Mouse (Mus musculus): Measurements from ENCODE around the gene D130043K22Rik. TPM values are rescaled to one million over a fixed set of nuclear protein-coding genes. Genes with fewer than 3 reads are reported as not detected.
A peak's percentile ranks its signal among the peaks of the same experiment; 100 is the strongest.

The D130043K22Rik gene
- polyA plus RNA-seq, 1 experiment from 2014 or later, result 6.1 TPM

- Histone ChIP-seq H3K27me3 (ENCODE audit: control insufficient read depth, insufficient read depth, low read length) (no peaks in the 10 kb centered on the region), H3K4me3 (ENCODE audit: low read depth, low read length) (no peak overlapping the region), H3K4me2 (ENCODE audit: low read depth, low read length) (no peak overlapping the region), H3K4me1 (ENCODE audit: control insufficient read depth, insufficient read depth, low read length) (no peaks in the 10 kb centered on the region), H3K9ac (replicated peaks; ENCODE audit: low read depth, low read length) (no peak overlapping the region), H3K27ac (ENCODE audit: low read depth, low read length) (no peak overlapping the region), H3K9me3 (ENCODE audit: control insufficient read depth, low read length) (no peaks in the 10 kb centered on the region), H3K36me3 (ENCODE audit: control insufficient read depth, insufficient read depth, low read length) (no peaks in the 10 kb centered on the region)
- WGBS, result 14% methylated on average over 4 of the region's 4 CpGs
- ATAC-seq (ENCODE audit: low read depth), result peak; percentile 79; the same call in 1 of the 2 replicates
These were observed 100.6 kb downstream of the D130043K22Rik start for GRCm38 (mm10) chr13:24945567-24945966.

- 89% methylated on average over 5 of the region's 5 CpGs for WGBS
- Histone ChIP-seq H3K4me1 (ENCODE audit: control insufficient read depth, insufficient read depth, low read length) (no peaks in the 10 kb centered on the region), H3K27me3 (ENCODE audit: control insufficient read depth, insufficient read depth, low read length) (no peaks in the 10 kb centered on the region), H3K9me3 (ENCODE audit: control insufficient read depth, low read length) (no peaks in the 10 kb centered on the region), H3K36me3 (ENCODE audit: control insufficient read depth, insufficient read depth, low read length) (no peaks in the 10 kb centered on the region), H3K9ac (replicated peaks; ENCODE audit: low read depth, low read length) (no peak overlapping the region), H3K4me3 (ENCODE audit: low read depth, low read length) (no peak overlapping the region), H3K27ac (ENCODE audit: low read depth, low read length) (no peak overlapping the region), H3K4me2 (ENCODE audit: low read depth, low read length) (no peak overlapping the region)
- no peak for ATAC-seq (ENCODE audit: low read depth)
These were observed 102.2 kb downstream of the D130043K22Rik start for GRCm38 (mm10) chr13:24947158-24947557.

GRCm38 (mm10) chr13:24948870-24949269 is 103.9 kb downstream of the D130043K22Rik start:
- Histone ChIP-seq H3K4me2 (ENCODE audit: low read depth, low read length) (no peak overlapping the region), H3K4me1 (ENCODE audit: control insufficient read depth, insufficient read depth, low read length) (no peaks in the 10 kb centered on the region), H3K36me3 (ENCODE audit: control insufficient read depth, insufficient read depth, low read length) (no peaks in the 10 kb centered on the region), H3K4me3 (ENCODE audit: low read depth, low read length) (no peak overlapping the region), H3K27ac (ENCODE audit: low read depth, low read length) (no peak overlapping the region), H3K9ac (replicated peaks; ENCODE audit: low read depth, low read length) (no peak overlapping the region), H3K9me3 (ENCODE audit: control insufficient read depth, low read length) (no peaks in the 10 kb centered on the region), H3K27me3 (ENCODE audit: control insufficient read depth, insufficient read depth, low read length) (no peaks in the 10 kb centered on the region)
- WGBS, result 94% methylated on average over 6 of the region's 6 CpGs
- ATAC-seq (ENCODE audit: low read depth), result no peak

Other genes starting within 250 kb of the D130043K22Rik start
- not detected in 2 replicates for gene Armh2, start 103.9 kb upstream of the D130043K22Rik start, polyA plus RNA-seq (2014; fragmentation: Nextera tagmentation; extraction: Ambion mirVana)
- 9.9 and 16.5 TPM in 2 replicates for gene Gmnn, start 83.2 kb upstream of the D130043K22Rik start, polyA plus RNA-seq (2014; fragmentation: Nextera tagmentation; extraction: Ambion mirVana)
- 34.3 and 51.9 TPM in 2 replicates for gene BC005537, start 43.5 kb upstream of the D130043K22Rik start, polyA plus RNA-seq (2014; fragmentation: Nextera tagmentation; extraction: Ambion mirVana)
- gene Acot13, start 13.6 kb upstream of the D130043K22Rik start, polyA plus RNA-seq (2014; fragmentation: Nextera tagmentation; extraction: Ambion mirVana), result 47.8 and 51.2 TPM in 2 replicates
- 33.9 and 36.0 TPM in 2 replicates for gene Tdp2, start 13.5 kb upstream of the D130043K22Rik start, polyA plus RNA-seq (2014; fragmentation: Nextera tagmentation; extraction: Ambion mirVana)
- 15.4 and 16.3 TPM in 2 replicates for gene Aldh5a1, start 92.5 kb downstream of the D130043K22Rik start, polyA plus RNA-seq (2014; fragmentation: Nextera tagmentation; extraction: Ambion mirVana)
- 2.3 and 3.9 TPM in 2 replicates for gene Gpld1, start 98.0 kb downstream of the D130043K22Rik start, polyA plus RNA-seq (2014; fragmentation: Nextera tagmentation; extraction: Ambion mirVana)
- 25.9 and 27.2 TPM in 2 replicates for gene Mrs2, start 175.2 kb downstream of the D130043K22Rik start, polyA plus RNA-seq (2014; fragmentation: Nextera tagmentation; extraction: Ambion mirVana)
- 2.0 and 2.5 TPM in 2 replicates for gene Dcdc2a, start 210.9 kb downstream of the D130043K22Rik start, polyA plus RNA-seq (2014; fragmentation: Nextera tagmentation; extraction: Ambion mirVana)